Mouse (Mus musculus) hindbrain, embryonic 11.5 days (tissue): ENCODE results near the gene Ldlrap1. TPM values are rescaled to one million over a fixed set of nuclear protein-coding genes. Genes with fewer than 3 reads are reported as not detected.
A peak's percentile ranks its signal among the peaks of the same experiment; 100 is the strongest.

ENCODE experiments used
- ATAC-seq: fragments of 200-750 bp; cut with Nextera tagmentation; 2 replicates; pipeline ENCODE4 v1.8.0; 2017; ENCODE audit warnings: mild to moderate bottlenecking, moderate TSS enrichment, moderate library complexity; ENCODE audit not compliant: low FRiP score
- DNase-seq: peaks from one replicate; pipeline ENCODE4 v3.0.0-alpha.2; 2015; ENCODE audit warnings: low spot score
- H3K27ac ChIP-seq: fragments of 300-500 bp; sonication (generic); 2 replicates; pipeline ENCODE4 v1.5.1; 2014; ENCODE audit warnings: mild to moderate bottlenecking, low read depth, low read length
- H3K27me3 ChIP-seq: fragments of 300-500 bp; sonication (generic); 2 replicates; pipeline ENCODE4 v1.6.1; 2014; ENCODE audit warnings: mild to moderate bottlenecking, low read length, moderate library complexity, mixed read lengths; ENCODE audit not compliant: control insufficient read depth, insufficient read depth
- H3K36me3 ChIP-seq: fragments of 300-500 bp; sonication (generic); 2 replicates; pipeline ENCODE4 v1.6.1; 2014; ENCODE audit warnings: mild to moderate bottlenecking, low read length, moderate library complexity, mixed read lengths; ENCODE audit not compliant: control insufficient read depth, insufficient read depth
- H3K4me1 ChIP-seq: fragments of 300-500 bp; sonication (generic); replicated peaks from 2 replicates; pipeline ENCODE4 v1.6.1; 2014; ENCODE audit warnings: low read length, mixed read lengths; ENCODE audit not compliant: control insufficient read depth, insufficient read depth
- H3K4me2 ChIP-seq: fragments of 300-500 bp; sonication (generic); replicated peaks from 2 replicates; pipeline ENCODE4 v1.6.1; 2014; ENCODE audit warnings: mild to moderate bottlenecking, low read depth, low read length
- H3K4me3 ChIP-seq: fragments of 300-500 bp; sonication (generic); 2 replicates; pipeline ENCODE4 v1.5.1; 2014; ENCODE audit warnings: low read depth, low read length
- H3K9ac ChIP-seq: fragments of 300-500 bp; sonication (generic); 2 replicates; pipeline ENCODE4 v1.6.1; 2014; ENCODE audit warnings: low read depth, low read length
- H3K9me3 ChIP-seq: fragments of 300-500 bp; sonication (generic); 2 replicates; pipeline ENCODE4 v1.6.1; 2016; ENCODE audit warnings: low read length; ENCODE audit not compliant: control insufficient read depth
- WGBS: fragments of 180-500 bp; shearing (Covaris S2); extraction: QIAGEN DNeasy Blood & Tissue Kit; methylation state at CpG from one replicate; pipeline ENCODE4 v1.1.7; 2014; 5-methylcytosine and 5-hydroxymethylcytosine counted together
- polyA plus RNA-seq: library from polyadenylated mRNA; unstranded; fragments of >200 nt; fragmentation: Nextera tagmentation; extraction: Ambion mirVana; gene quantifications from 2 replicates; pipeline ENCODE4 v1.2.1, GENCODE M21; 2014

The Ldlrap1 gene
- polyA plus RNA-seq, 1 experiment from 2014 or later: 4.3 TPM

GRCm38 (mm10) chr4:134721076-134721475 lies 46.7 kb downstream of the Ldlrap1 start:
- H3K9ac ChIP-seq: no peak overlapping the region
- no peak overlapping the region for H3K4me3 ChIP-seq
- H3K4me2 ChIP-seq: no peak overlapping the region
- WGBS: 85% methylated on average over 6 of the region's 6 CpGs
- no peaks in the 10 kb centered on the region for H3K36me3 ChIP-seq
- no peaks in the 10 kb centered on the region for H3K27me3 ChIP-seq
- H3K27ac ChIP-seq: no peak overlapping the region
- H3K9me3 ChIP-seq: no peaks in the 10 kb centered on the region
- DNase-seq (no peak), ATAC-seq (no peak)
- no peaks in the 10 kb centered on the region for H3K4me1 ChIP-seq

DNA sequence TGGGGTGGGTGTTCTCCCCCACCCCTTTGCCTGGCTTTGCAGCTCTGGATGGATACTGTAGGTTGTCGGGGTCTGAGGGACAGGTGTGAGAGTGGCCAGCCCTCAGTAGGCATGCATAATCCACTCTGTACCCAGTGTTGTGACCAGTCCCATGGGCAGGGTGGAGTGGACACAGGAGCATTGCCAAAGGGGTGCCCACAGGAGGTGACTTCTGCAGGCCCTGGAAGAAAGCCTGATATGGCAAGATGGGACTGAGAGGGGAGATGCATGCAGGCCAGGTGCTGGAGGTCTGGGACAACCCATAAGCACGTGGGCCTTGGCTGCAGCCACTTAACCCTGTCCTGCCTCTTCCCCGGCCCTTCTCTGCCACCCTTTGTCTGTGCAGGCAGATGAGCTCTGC lies 47.5 kb downstream of the Ldlrap1 start:
- no peak overlapping the region for H3K4me3 ChIP-seq
- no peaks in the 10 kb centered on the region for H3K4me1 ChIP-seq
- no peak overlapping the region for H3K27ac ChIP-seq
- H3K4me2 ChIP-seq: no peak overlapping the region
- ATAC-seq (no peak), DNase-seq (no peak)
- no peaks in the 10 kb centered on the region for H3K36me3 ChIP-seq
- H3K9me3 ChIP-seq: no peaks in the 10 kb centered on the region
- 81% methylated on average over 3 of the region's 3 CpGs for WGBS
- no peak overlapping the region for H3K9ac ChIP-seq
- H3K27me3 ChIP-seq: no peaks in the 10 kb centered on the region

- Histone ChIP-seq H3K9ac (no peak overlapping the region), H3K27me3 (no peaks in the 10 kb centered on the region), H3K27ac (no peak overlapping the region), H3K4me1 (no peaks in the 10 kb centered on the region), H3K9me3 (no peaks in the 10 kb centered on the region), H3K4me2 (no peak overlapping the region), H3K36me3 (no peaks in the 10 kb centered on the region), H3K4me3 (no peak overlapping the region)
- no peak for DNase-seq
- WGBS: 83% methylated on average over 8 of the region's 8 CpGs
- no peak for ATAC-seq
These were observed 48.3 kb downstream of the Ldlrap1 start for GRCm38 (mm10) chr4:134719489-134719888.

DNA sequence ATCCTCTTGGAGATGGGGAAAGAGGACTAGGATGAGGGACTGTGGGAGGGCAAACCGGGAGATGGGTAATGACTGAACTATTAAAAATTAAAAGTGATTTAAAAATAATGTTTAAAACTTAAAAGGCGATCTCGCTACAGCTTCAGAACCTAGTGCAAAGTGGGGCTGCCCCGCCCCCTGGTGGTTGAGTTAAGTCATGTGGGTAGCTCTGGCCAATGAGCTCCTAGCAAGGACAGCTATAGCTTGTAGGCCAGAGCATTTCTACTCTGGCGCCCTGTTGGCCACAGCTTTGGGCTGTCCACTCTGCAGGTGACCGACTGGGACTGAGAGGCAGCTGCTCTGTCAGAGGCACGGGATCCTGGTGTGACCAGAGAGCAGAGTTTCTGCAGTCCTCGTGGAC lies 53.9 kb downstream of the Ldlrap1 start:
- no peaks in the 10 kb centered on the region for H3K9me3 ChIP-seq
- 5% methylated on average over 8 of the region's 8 CpGs for WGBS
- no peak overlapping the region for H3K4me3 ChIP-seq
- peak; percentile 65 for ATAC-seq
- H3K27ac ChIP-seq: no peak overlapping the region
- no peaks in the 10 kb centered on the region for H3K27me3 ChIP-seq
- no peaks in the 10 kb centered on the region for H3K4me1 ChIP-seq
- H3K4me2 ChIP-seq: no peak overlapping the region
- peak; percentile 84 for DNase-seq
- no peak overlapping the region for H3K9ac ChIP-seq
- no peaks in the 10 kb centered on the region for H3K36me3 ChIP-seq

DNA sequence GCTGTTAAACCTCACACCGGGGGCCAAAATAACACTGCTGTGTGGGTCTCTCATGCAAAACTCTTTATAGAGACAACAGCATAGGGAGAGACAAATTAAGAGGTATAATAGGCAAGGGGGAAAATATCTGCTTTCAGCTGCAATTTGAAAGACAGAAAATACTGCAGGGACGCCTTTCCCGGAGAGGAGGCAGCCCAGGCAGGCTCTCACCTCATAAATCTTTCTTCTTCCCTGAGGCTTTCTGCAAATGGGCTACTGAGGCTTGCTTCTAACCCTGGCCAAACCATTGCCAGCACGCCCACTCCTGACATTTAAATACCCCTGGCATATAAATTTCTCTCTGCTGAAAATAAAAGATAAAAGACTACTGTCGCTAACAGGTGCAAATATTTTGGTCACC lies 62.5 kb downstream of the Ldlrap1 start:
- H3K36me3 ChIP-seq: no peaks in the 10 kb centered on the region
- no peak overlapping the region for H3K4me3 ChIP-seq
- no peak overlapping the region for H3K27ac ChIP-seq
- ATAC-seq: no peak
- H3K4me1 ChIP-seq: peaks cover 7% of the 10 kb centered on the region; the same call in 1 of the 2 replicates
- DNase-seq: no peak
- no peak overlapping the region for H3K4me2 ChIP-seq
- peaks cover 18% of the 10 kb centered on the region for H3K27me3 ChIP-seq
- 58% methylated on average over 5 of the region's 5 CpGs for WGBS
- H3K9ac ChIP-seq: no peak overlapping the region
- H3K9me3 ChIP-seq: no peaks in the 10 kb centered on the region

DNA sequence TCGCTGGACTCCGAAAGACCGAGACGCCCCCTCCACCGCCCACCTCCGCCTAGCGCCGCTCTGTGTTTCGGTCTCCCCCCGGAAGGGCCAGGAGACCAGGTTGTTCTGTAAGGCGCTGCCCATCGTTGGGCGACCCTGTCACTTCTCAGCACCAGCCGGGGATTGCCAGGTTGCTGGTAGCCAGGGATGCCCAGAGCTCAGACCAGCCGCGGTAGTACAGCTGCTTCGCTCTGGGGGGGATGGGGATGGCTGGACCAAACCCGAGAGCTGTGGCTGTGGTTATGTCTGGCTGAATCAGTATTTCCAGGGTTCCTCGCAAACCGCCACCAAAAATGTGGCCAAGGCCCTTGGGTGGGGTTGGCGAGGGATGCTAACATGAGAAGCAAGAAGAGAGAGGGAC lies 63.2 kb downstream of the Ldlrap1 start:
- Histone ChIP-seq H3K27ac (peak overlapping the region; percentile 70), H3K9ac (peak overlapping the region; percentile 62), H3K4me1 (peaks cover 7% of the 10 kb centered on the region; the same call in 1 of the 2 replicates), H3K4me3 (peak overlapping the region; percentile 61), H3K36me3 (no peaks in the 10 kb centered on the region), H3K9me3 (no peaks in the 10 kb centered on the region), H3K4me2 (peak overlapping the region; percentile 84), H3K27me3 (peaks cover 18% of the 10 kb centered on the region)
- ATAC-seq (no peak), DNase-seq (no peak)
- 2% methylated on average over 21 of the region's 21 CpGs for WGBS

DNA sequence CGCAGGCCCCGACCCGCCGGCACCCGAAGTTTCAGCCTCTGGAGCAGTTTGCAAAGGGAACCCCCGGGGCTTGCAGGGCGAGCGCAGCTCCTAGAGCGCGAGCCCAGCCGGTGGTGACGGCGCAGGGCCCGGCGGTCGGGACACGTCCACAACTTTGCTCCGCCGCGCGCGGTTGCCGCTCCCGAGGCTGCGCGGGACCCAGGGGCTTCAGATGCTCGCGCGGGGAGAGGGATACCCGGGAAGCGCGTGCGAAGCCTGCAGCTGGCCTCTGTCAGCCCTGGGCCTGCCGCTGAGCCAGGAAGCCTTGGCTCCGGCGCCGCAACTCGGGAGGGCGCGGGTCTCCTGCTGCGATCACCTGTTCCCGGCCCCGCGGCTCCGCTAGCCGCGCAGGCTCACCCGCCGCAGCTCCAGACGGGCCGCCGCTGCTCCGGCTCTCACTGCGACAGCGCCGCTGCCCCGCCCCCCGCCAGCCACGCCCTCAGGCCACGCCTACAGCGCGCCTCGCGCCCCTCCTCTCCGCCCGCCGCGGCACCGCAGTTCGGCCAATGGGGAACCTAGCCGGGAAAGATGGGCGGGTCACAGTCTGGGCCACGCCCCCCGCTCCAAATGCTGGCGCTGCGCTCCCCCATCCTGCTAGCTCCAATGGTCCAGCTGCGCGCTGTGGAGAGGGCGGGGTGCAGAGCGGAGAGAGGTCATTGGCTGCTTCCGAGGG lies 63.8 kb downstream of the Ldlrap1 start, which contains the start of gene Man1c1:
Man1c1 (minus strand) TSS at position 456 of the 712 bp plus-strand sequence.
- Histone ChIP-seq H3K9ac (peak within 1 kb of the TSS; percentile 62), H3K27me3 (peaks cover 18% of the 10 kb centered on the region), H3K4me2 (peak within 1 kb of the TSS; percentile 99), H3K36me3 (no peaks in the 10 kb centered on the region), H3K9me3 (no peaks in the 10 kb centered on the region), H3K4me3 (peak within 1 kb of the TSS; percentile 61), H3K27ac (peak within 1 kb of the TSS; percentile 70), H3K4me1 (peaks cover 7% of the 10 kb centered on the region; the same call in 1 of the 2 replicates)
- WGBS: 0% methylated on average over 44 of the region's 81 CpGs
- peak; percentile 99 for DNase-seq
- peak; percentile 95 for ATAC-seq

- no peaks in the 10 kb centered on the region for H3K9me3 ChIP-seq
- under 1% methylated on average over 75 of the region's 90 CpGs for WGBS
- peak overlapping the region; percentile 61 for H3K4me3 ChIP-seq
- H3K4me2 ChIP-seq: peak overlapping the region; percentile 99
- H3K27me3 ChIP-seq: peaks cover 18% of the 10 kb centered on the region
- no peaks in the 10 kb centered on the region for H3K36me3 ChIP-seq
- DNase-seq (peak; percentile 51), ATAC-seq (no peak)
- peak overlapping the region; percentile 57 for H3K9ac ChIP-seq
- H3K4me1 ChIP-seq: peaks cover 7% of the 10 kb centered on the region; the same call in 1 of the 2 replicates
- H3K27ac ChIP-seq: 0 out of 2 replicates have a peak overlapping the region, but pooled peaks have one; percentile 17
These were observed 64.6 kb downstream of the Ldlrap1 start for GRCm38 (mm10) chr4:134702981-134703834.
